Mouse (Mus musculus) cerebellum, postnatal 14 days (tissue): Measurements from ENCODE around the gene Phlda2.
"Not testable (repeated sequence)": the region's sequence is repeated elsewhere in the genome, so short reads cannot be mapped to it uniquely, and the experiment has no call there.

ENCODE experiments used
- DNase-seq, 2 experiments: peaks; one replicate each; pipeline ENCODE4 v3.0.0; 2021; ENCODE audit warnings: mixed read lengths in 2 of 2

Phlda2 gene

GRCm38 (mm10) chr7:143502418-143503200, at the start of gene Phlda2:
Phlda2 (minus strand) TSS chr7:143503150.
- DNase-seq = no peak

GRCm38 (mm10) chr7:143549588-143550220, 46.8 kb upstream of the Phlda2 start:
- no peak for DNase-seq

GRCm38 (mm10) chr7:143548976-143549457, 46.1 kb upstream of the Phlda2 start, which contains the start of gene Nap1l4:
Nap1l4 (minus strand) TSS chr7:143549106.
- peak; percentile 98 to 100 for DNase-seq

- no peak for DNase-seq
Measured at GRCm38 (mm10) chr7:143548231-143548961, 45.4 kb upstream of the Phlda2 start.

- no peak for DNase-seq
Measured at GRCm38 (mm10) chr7:143546554-143546953, 43.6 kb upstream of the Phlda2 start.

GRCm38 (mm10) chr7:143544368-143544767, 41.4 kb upstream of the Phlda2 start:
- DNase-seq = peak; percentile 33 to 66

GRCm38 (mm10) chr7:143538671-143539070, 35.7 kb upstream of the Phlda2 start:
- DNase-seq = no peak

GRCm38 (mm10) chr7:143538229-143538628, 35.3 kb upstream of the Phlda2 start:
- not testable (repeated sequence) for DNase-seq

GRCm38 (mm10) chr7:143536251-143536650, 33.3 kb upstream of the Phlda2 start:
- DNase-seq = no peak

GRCm38 (mm10) chr7:143533284-143533683, 30.3 kb upstream of the Phlda2 start:
- DNase-seq = no peak

GRCm38 (mm10) chr7:143532410-143532809, 29.5 kb upstream of the Phlda2 start:
- DNase-seq = peak in 1 of 2 experiments; percentile 26

GRCm38 (mm10) chr7:143519333-143519732, 16.4 kb upstream of the Phlda2 start:
- DNase-seq = no peak

- no peak for DNase-seq
Measured at GRCm38 (mm10) chr7:143514416-143514768, 11.4 kb upstream of the Phlda2 start.

- no peak for DNase-seq
Measured at GRCm38 (mm10) chr7:143513763-143514415, 10.9 kb upstream of the Phlda2 start.

- DNase-seq = no peak
Measured at GRCm38 (mm10) chr7:143511335-143511712, 8.4 kb upstream of the Phlda2 start.

GRCm38 (mm10) chr7:143510593-143511334, 7.8 kb upstream of the Phlda2 start:
- DNase-seq = no peak

GRCm38 (mm10) chr7:143509566-143509965, 6.6 kb upstream of the Phlda2 start:
- DNase-seq = no peak

- DNase-seq = peak; percentile 72 to 79
Measured at GRCm38 (mm10) chr7:143506675-143507074, 3.7 kb upstream of the Phlda2 start.

GRCm38 (mm10) chr7:143506271-143506670, 3.3 kb upstream of the Phlda2 start:
- DNase-seq = no peak

GRCm38 (mm10) chr7:143505823-143506222, 2.9 kb upstream of the Phlda2 start:
- peak; percentile 75 to 87 for DNase-seq

GRCm38 (mm10) chr7:143505411-143505810, 2.5 kb upstream of the Phlda2 start:
- no peak for DNase-seq

- no peak for DNase-seq
Measured at GRCm38 (mm10) chr7:143503926-143504325, 976 bp upstream of the Phlda2 start.
